ENCODE assay signal across 10 mouse cellular contexts in genomic region chr3:90515789-90516188, GRCm38 (mm10). TPM values are rescaled to one million over a fixed set of nuclear protein-coding genes. Genes with fewer than 3 reads are reported as not detected.
DNase-seq lines count a peak whose midpoint lies in the region; ATAC-seq and TF ChIP-seq lines count a peak whose summit lies in the region.
"Had no signal": no experiment of that assay in that cellular context is flagged by ENCODE, and none has a peak within 500 bp of the region (broad histone marks: within the 10 kb centered on the region; RNA-seq: fewer than 3 reads in every experiment).

No protein-coding gene starts in this region.

- TF ChIP-seq CTCF in liver, adult 2 months (IDR thresholded peaks at IDR 0.05; ENCODE audit: low read depth, low read length): no peak
- TF ChIP-seq CTCF in bone marrow macrophage, adult 2 months (IDR thresholded peaks at IDR 0.05; ENCODE audit: low read depth, low read length): no peak
- no peak for TF ChIP-seq CTCF in liver, postnatal 0 days (IDR thresholded peaks at IDR 0.05; ENCODE audit: low read depth)

- peak overlapping the region; percentile 63; the same call in 1 of the 2 replicates for H3K4me3 ChIP-seq in heart, embryonic 13.5 days
- H3K4me3 ChIP-seq in liver, adult 2 months (ENCODE audit: insufficient read depth, low read depth, low read length): no peak overlapping the region
- peak overlapping the region; percentile 71; the same call in 1 of the 2 replicates for H3K4me3 ChIP-seq in bone marrow macrophage, adult 2 months (ENCODE audit: insufficient read depth, low read length)
- H3K4me3 ChIP-seq in liver, postnatal 0 days (ENCODE audit: low read depth, low read length): no peak overlapping the region

- H3K27ac ChIP-seq in heart, embryonic 13.5 days (replicated peaks): no peak overlapping the region
- H3K27ac ChIP-seq in liver, adult 2 months (replicated peaks; ENCODE audit: insufficient read depth, low read depth, low read length): peak overlapping the region; percentile 72; the same call in 1 of the 2 replicates
- H3K27ac ChIP-seq in bone marrow macrophage, adult 2 months (ENCODE audit: insufficient read depth, low read depth, low read length): no peak overlapping the region
- no peak overlapping the region for H3K27ac ChIP-seq in liver, postnatal 0 days (ENCODE audit: low read depth)
- H3K27ac ChIP-seq: limb, embryonic 12.5 days had no signal

- H3K9me3 ChIP-seq in heart, embryonic 13.5 days: no peaks in the 10 kb centered on the region
- H3K9me3 ChIP-seq in liver, postnatal 0 days (ENCODE audit: low read length): no peaks in the 10 kb centered on the region
- H3K9me3 ChIP-seq: limb, embryonic 12.5 days had no signal

- no peak for TF ChIP-seq POLR2A in liver, adult 2 months (IDR thresholded peaks at IDR 0.05; ENCODE audit: extremely low read depth, insufficient read depth, low read length)
- TF ChIP-seq POLR2A in bone marrow macrophage, adult 2 months (IDR thresholded peaks at IDR 0.05; ENCODE audit: borderline replicate concordance, low read depth, low read length): no peak

- TF ChIP-seq EP300 in liver, postnatal 0 days (IDR thresholded peaks at IDR 0.05; ENCODE audit: low read depth): no peak

- H3K36me3 ChIP-seq in heart, embryonic 13.5 days: peaks cover 5% of the 10 kb centered on the region
- peaks cover 4% of the 10 kb centered on the region for H3K36me3 ChIP-seq in liver, adult 2 months (ENCODE audit: control insufficient read depth, insufficient read depth, low read length)
- peaks cover 4% of the 10 kb centered on the region; the same call in 1 of the 2 replicates for H3K36me3 ChIP-seq in liver, postnatal 0 days (replicated peaks; ENCODE audit: insufficient read depth, low read length)

- no peak overlapping the region for H3K9ac ChIP-seq in heart, embryonic 13.5 days
- H3K9ac ChIP-seq in liver, adult 2 months (ENCODE audit: low read depth, low read length): no peak overlapping the region
- H3K9ac ChIP-seq in liver, postnatal 0 days (replicated peaks): peak overlapping the region; percentile 65; the same call in 1 of the 2 replicates

- no peak for ATAC-seq in heart, embryonic 13.5 days (ENCODE audit: extremely low read depth, insufficient number of reproducible peaks, low FRiP score, low TSS enrichment)
- no peak for ATAC-seq in liver, postnatal 0 days

- no peaks in the 10 kb centered on the region; the same call in 1 of the 2 replicates for H3K79me2 ChIP-seq in liver, adult 2 months (ENCODE audit: control insufficient read depth, insufficient read depth, low read length)

- 83% methylated on average over 4 of the region's 4 CpGs for WGBS in heart, embryonic 13.5 days
- WGBS in liver, adult 2 months: 96% methylated on average over 4 of the region's 4 CpGs
- 75% methylated on average over 4 of the region's 4 CpGs for WGBS in liver, postnatal 0 days (ENCODE audit: insufficient replicate concordance)

- DNase-seq in heart, adult 9 months (ENCODE audit: low spot score in 2 of 2): no peak
- no peak for DNase-seq in liver, adult 2 months (ENCODE audit: extremely low read depth, low read depth, low spot score)
- DNase-seq in liver: no peak
- no peak for DNase-seq in liver, postnatal 0 days
- no peak for DNase-seq in thymus, adult 18-20 months
- DNase-seq in right cerebral cortex, postnatal 4 days: no peak
- DNase-seq: cerebellum, adult 9-11 months had no signal

- 0 out of 2 replicates have a peak, but pooled peaks cover 9% of the 10 kb centered on the region for H3K27me3 ChIP-seq in heart, embryonic 13.5 days (replicated peaks)
- H3K27me3 ChIP-seq in liver, adult 2 months (ENCODE audit: control insufficient read depth, insufficient read depth, low read length): no peaks in the 10 kb centered on the region
- no peaks in the 10 kb centered on the region for H3K27me3 ChIP-seq in liver, postnatal 0 days (ENCODE audit: insufficient read depth, low read length)

- peaks cover 27% of the 10 kb centered on the region for H3K4me1 ChIP-seq in heart, embryonic 13.5 days
- H3K4me1 ChIP-seq in liver, adult 2 months (ENCODE audit: control insufficient read depth, insufficient read depth, low read length): peaks cover 14% of the 10 kb centered on the region
- peaks cover 46% of the 10 kb centered on the region for H3K4me1 ChIP-seq in bone marrow macrophage, adult 2 months (ENCODE audit: control insufficient read depth, insufficient read depth, low read length)
- peaks cover 24% of the 10 kb centered on the region for H3K4me1 ChIP-seq in liver, postnatal 0 days (ENCODE audit: insufficient read depth)

- H3K4me2 ChIP-seq in heart, embryonic 13.5 days: peak overlapping the region; percentile 96
- H3K4me2 ChIP-seq in liver, postnatal 0 days (ENCODE audit: low read depth, low read length): peak overlapping the region; percentile 98

RNA-seq across cellular contexts. Expression of gene S100a13, which starts 1.6 kb away (rescaled TPM):
- polyA plus RNA-seq in heart, embryonic 13.5 days (2015; fragmentation: Nextera tagmentation; extraction: Ambion mirVana): 70.4 and 73.4 TPM in 2 replicates
- 70.7 and 81.7 TPM in 2 replicates for total RNA-seq in liver, adult 2 months (2014; rRNA removed)
- 40.2 and 40.5 TPM in 2 replicates for polyA plus RNA-seq in liver, adult 2 months (2012; rRNA removed)
- polyA plus RNA-seq in bone marrow macrophage, adult 2 months (2012; ENCODE audit: insufficient read depth, insufficient read length, missing spikeins): 120 and 139 TPM in 2 replicates
- polyA plus RNA-seq in liver, postnatal 0 days (2015; fragmentation: Nextera tagmentation; extraction: Ambion mirVana): 35.5 and 36.1 TPM in 2 replicates

RNA-seq across cellular contexts. Expression of gene S100a1, which starts 1.6 kb away (rescaled TPM):
- polyA plus RNA-seq in heart, embryonic 13.5 days (2015; fragmentation: Nextera tagmentation; extraction: Ambion mirVana): 203 and 220 TPM in 2 replicates
- 115 and 123 TPM in 2 replicates for total RNA-seq in liver, adult 2 months (2014; rRNA removed)
- 241 and 335 TPM in 2 replicates for polyA plus RNA-seq in liver, adult 2 months (2012; rRNA removed)
- polyA plus RNA-seq in bone marrow macrophage, adult 2 months (2012; ENCODE audit: insufficient read depth, insufficient read length, missing spikeins): 228 and 247 TPM in 2 replicates
- polyA plus RNA-seq in liver, postnatal 0 days (2015; fragmentation: Nextera tagmentation; extraction: Ambion mirVana): 116 and 118 TPM in 2 replicates

RNA-seq across cellular contexts. Expression of gene Chtop, which starts 6.5 kb away (rescaled TPM):
- polyA plus RNA-seq in heart, embryonic 13.5 days (2015; fragmentation: Nextera tagmentation; extraction: Ambion mirVana): 92.0 and 98.5 TPM in 2 replicates
- 30.9 and 31.0 TPM in 2 replicates for total RNA-seq in liver, adult 2 months (2014; rRNA removed)
- polyA plus RNA-seq in liver, adult 2 months (2012; rRNA removed): 23.5 and 24.9 TPM in 2 replicates
- 56.9 and 59.9 TPM in 2 replicates for polyA plus RNA-seq in bone marrow macrophage, adult 2 months (2012; ENCODE audit: insufficient read depth, insufficient read length, missing spikeins)
- polyA plus RNA-seq in liver, postnatal 0 days (2015; fragmentation: Nextera tagmentation; extraction: Ambion mirVana): 39.9 and 42.9 TPM in 2 replicates

RNA-seq across cellular contexts. Expression of gene S100a14, which starts 10.9 kb away (rescaled TPM):
- polyA plus RNA-seq in heart, embryonic 13.5 days (2015; fragmentation: Nextera tagmentation; extraction: Ambion mirVana): 0.17 and 0.28 TPM in 2 replicates
- total RNA-seq in liver, adult 2 months (2014; rRNA removed): not detected in 2 replicates
- not detected in 2 replicates for polyA plus RNA-seq in liver, adult 2 months (2012; rRNA removed)
- polyA plus RNA-seq in bone marrow macrophage, adult 2 months (2012; ENCODE audit: insufficient read depth, insufficient read length, missing spikeins): 0.40 TPM in 1 of 2 replicates, not detected in the other
- 0.09 TPM in 1 of 2 replicates, not detected in the other for polyA plus RNA-seq in liver, postnatal 0 days (2015; fragmentation: Nextera tagmentation; extraction: Ambion mirVana)

RNA-seq across cellular contexts. Expression of gene S100a16, which starts 21.3 kb away (rescaled TPM):
- polyA plus RNA-seq in heart, embryonic 13.5 days (2015; fragmentation: Nextera tagmentation; extraction: Ambion mirVana): 62.7 and 65.2 TPM in 2 replicates
- total RNA-seq in liver, adult 2 months (2014; rRNA removed): 38.0 and 40.7 TPM in 2 replicates
- 40.1 and 55.0 TPM in 2 replicates for polyA plus RNA-seq in liver, adult 2 months (2012; rRNA removed)
- 0.50 TPM in 1 of 2 replicates, not detected in the other for polyA plus RNA-seq in bone marrow macrophage, adult 2 months (2012; ENCODE audit: insufficient read depth, insufficient read length, missing spikeins)
- 41.3 and 43.5 TPM in 2 replicates for polyA plus RNA-seq in liver, postnatal 0 days (2015; fragmentation: Nextera tagmentation; extraction: Ambion mirVana)

Comparison
In these comparisons a context has a peak if more than half of its experiments do, and no peak if none do; other contexts are left out.
1. H3K4me3 ChIP-seq: peak in heart, embryonic 13.5 days (single experiment) and bone marrow macrophage, adult 2 months (single experiment); none in liver, adult 2 months (single experiment) and liver, postnatal 0 days (single experiment).